Mouse (Mus musculus): ENCODE data around the gene Chdh. TPM values are rescaled to one million over a fixed set of nuclear protein-coding genes. Genes with fewer than 3 reads are reported as not detected.
A peak's percentile ranks its signal among the peaks of the same experiment; 100 is the strongest.

Chdh gene
- polyA plus RNA-seq (2012; rRNA removed) = 2.2 and 2.3 TPM in 2 replicates

DNA sequence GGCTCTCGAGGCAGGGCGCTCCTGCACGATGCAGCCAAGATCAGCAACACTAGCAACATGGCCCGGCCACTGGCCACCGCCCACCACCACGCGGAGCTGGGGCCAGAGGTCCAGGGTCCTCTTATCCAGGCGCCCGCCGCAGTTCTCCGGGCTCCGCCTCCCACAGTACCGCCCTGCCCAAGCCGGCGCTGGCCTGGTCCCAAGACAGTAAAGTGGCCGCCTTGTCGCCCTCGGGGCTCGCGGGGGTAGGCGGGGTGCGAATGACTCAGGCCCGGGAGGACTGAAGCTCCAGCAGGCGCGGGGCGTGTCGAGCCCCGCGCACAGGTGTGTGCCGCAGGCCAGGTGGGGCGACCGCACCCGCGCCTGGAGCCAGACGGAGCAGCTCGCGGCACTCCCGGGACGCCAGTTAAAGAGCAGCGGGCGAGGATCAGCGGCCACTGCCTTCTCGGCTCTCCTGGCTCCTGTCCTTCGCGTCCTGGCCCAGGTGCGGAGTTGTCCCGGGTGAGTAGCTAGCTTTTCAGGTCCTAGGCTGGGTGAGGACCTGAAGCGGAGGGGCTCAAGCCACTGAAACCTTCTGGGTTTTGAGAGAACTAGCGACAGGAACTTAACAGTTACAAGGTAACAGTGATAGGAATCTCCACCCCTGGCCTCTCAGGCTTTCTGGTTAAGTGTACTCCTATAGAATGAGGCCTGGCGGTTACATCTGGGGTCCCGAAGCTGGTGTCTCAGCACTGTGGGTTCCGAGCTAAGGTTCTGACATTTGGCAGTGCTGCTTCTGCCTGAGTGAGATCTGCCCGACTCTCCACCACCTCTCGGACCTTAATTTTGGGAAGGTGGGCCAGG, at the start of gene Chdh, which contains the start of gene Il17rb:
TSS of gene Chdh (plus strand) at position 291 of the 843 bp plus-strand sequence.
TSS of gene Il17rb (minus strand) at position 164 of the 843 bp plus-strand sequence.
- H3K4me1 ChIP-seq (ENCODE audit: control insufficient read depth, insufficient read depth, low read length) = no peaks in the 10 kb centered on the region; the same call in 1 of the 2 replicates
- peak within 1 kb of the TSS; percentile 17; the same call in 1 of the 2 replicates for H3K4me3 ChIP-seq (ENCODE audit: insufficient read depth, low read length)
- no peak for TF ChIP-seq CTCF (IDR thresholded peaks at IDR 0.05; ENCODE audit: extremely low read depth, insufficient read depth, low read length)
- H3K27ac ChIP-seq (ENCODE audit: insufficient read depth, low read length) = no peak within 1 kb of the TSS

DNA sequence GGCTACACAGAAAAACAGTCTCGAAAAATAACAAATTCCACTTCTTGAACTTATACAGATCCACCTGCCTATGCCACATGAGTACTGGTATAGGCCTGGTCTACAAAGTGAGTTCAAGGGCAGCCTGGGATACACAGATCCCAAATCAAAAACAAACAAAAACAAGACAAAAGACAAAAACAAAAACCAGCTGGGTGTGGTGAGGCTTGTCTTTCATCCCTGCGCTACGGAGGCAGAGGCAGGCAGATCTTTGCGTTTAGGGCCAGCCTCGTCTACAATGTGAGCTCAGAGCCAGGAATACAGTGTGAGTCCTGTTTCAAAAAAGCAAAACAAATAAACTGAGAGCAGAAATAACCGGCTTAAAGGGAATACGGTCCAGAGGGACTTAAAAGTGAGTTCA, 41.2 kb upstream of the Chdh start:
- TF ChIP-seq POLR2A (IDR thresholded peaks at IDR 0.05; ENCODE audit: extremely low read depth, insufficient read depth, low read length) (no peak), CTCF (IDR thresholded peaks at IDR 0.05; ENCODE audit: extremely low read depth, insufficient read depth, low read length) (no peak)
- H3K4me3 ChIP-seq (ENCODE audit: insufficient read depth, low read length) = peak overlapping the region; percentile 63
- peaks cover 8% of the 10 kb centered on the region; the same call in 1 of the 2 replicates for H3K4me1 ChIP-seq (ENCODE audit: control insufficient read depth, insufficient read depth, low read length)
- 0 out of 2 replicates have a peak overlapping the region, but pooled peaks have one; percentile 16 for H3K27ac ChIP-seq (ENCODE audit: insufficient read depth, low read length)

DNA sequence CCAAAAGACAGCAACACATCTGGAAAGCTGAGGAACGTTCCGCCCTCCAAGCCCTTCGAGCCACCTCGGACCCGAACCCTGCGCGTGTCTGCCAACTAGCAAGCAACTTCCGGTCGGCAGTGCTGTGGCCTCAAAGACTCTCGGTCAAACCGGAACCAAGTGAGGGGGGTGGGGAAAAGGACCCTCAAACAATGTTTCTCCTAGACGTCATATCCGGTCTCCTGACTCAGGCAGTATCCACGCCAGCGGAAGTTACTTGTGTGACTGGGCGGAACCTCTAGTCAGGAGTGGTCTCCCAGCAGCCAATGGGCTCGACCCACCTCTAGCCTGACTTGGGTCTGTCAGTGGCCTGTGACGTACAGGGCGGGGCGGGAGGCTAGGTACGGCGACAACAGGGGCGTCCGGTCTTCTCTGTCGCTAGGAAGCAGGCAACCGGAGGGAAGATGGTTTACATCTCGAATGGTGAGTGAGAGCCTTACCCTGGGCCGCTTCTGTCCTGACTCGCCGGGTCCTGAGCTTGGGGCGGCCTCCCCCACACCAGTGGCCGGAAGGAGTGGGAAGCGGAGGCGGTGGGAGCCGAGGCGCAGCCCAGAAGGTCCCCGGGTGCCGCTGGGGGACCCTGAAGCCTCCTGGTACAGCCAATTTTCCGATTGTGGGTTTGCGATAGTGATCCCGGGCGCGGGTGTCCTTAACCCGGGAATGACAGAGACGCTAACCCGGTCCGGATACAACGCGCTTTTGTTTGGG, 40.6 kb upstream of the Chdh start, which contains the start of gene Selenok:
TSS of gene Selenok (plus strand) at position 234 of the 747 bp plus-strand sequence.
- H3K4me3 ChIP-seq (ENCODE audit: insufficient read depth, low read length) = peak within 1 kb of the TSS; percentile 63
- TF ChIP-seq POLR2A (IDR thresholded peaks at IDR 0.05; ENCODE audit: extremely low read depth, insufficient read depth, low read length) = peak; percentile 89
- no peak for TF ChIP-seq CTCF (IDR thresholded peaks at IDR 0.05; ENCODE audit: extremely low read depth, insufficient read depth, low read length)
- peaks cover 8% of the 10 kb centered on the region; the same call in 1 of the 2 replicates for H3K4me1 ChIP-seq (ENCODE audit: control insufficient read depth, insufficient read depth, low read length)
- H3K27ac ChIP-seq (ENCODE audit: insufficient read depth, low read length) = peak within 1 kb of the TSS; percentile 88

DNA sequence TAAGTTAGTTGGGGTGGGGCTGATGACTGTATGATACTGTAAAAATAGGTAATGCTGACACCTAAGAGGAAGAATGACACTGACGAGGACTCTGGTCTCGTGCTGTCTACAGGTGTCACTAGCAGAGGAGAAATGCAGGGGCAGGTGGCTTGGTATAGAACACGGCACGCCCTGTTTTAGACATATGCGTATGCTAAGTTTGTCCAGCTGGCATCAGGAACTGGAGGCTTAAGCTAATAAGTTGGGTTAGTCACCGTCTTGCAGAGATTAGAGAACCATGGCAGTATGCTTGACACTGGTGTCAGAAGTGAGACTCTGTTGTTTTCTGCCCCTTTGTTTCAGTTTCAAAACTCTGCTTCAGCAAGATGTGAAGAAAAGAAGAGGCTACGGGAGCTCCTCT, 37.4 kb upstream of the Chdh start:
- H3K27ac ChIP-seq (ENCODE audit: insufficient read depth, low read length) = no peak overlapping the region
- peaks cover 8% of the 10 kb centered on the region; the same call in 1 of the 2 replicates for H3K4me1 ChIP-seq (ENCODE audit: control insufficient read depth, insufficient read depth, low read length)
- no peak overlapping the region for H3K4me3 ChIP-seq (ENCODE audit: insufficient read depth, low read length)
- TF ChIP-seq POLR2A (IDR thresholded peaks at IDR 0.05; ENCODE audit: extremely low read depth, insufficient read depth, low read length) = no peak
- TF ChIP-seq CTCF (IDR thresholded peaks at IDR 0.05; ENCODE audit: extremely low read depth, insufficient read depth, low read length) = no peak

DNA sequence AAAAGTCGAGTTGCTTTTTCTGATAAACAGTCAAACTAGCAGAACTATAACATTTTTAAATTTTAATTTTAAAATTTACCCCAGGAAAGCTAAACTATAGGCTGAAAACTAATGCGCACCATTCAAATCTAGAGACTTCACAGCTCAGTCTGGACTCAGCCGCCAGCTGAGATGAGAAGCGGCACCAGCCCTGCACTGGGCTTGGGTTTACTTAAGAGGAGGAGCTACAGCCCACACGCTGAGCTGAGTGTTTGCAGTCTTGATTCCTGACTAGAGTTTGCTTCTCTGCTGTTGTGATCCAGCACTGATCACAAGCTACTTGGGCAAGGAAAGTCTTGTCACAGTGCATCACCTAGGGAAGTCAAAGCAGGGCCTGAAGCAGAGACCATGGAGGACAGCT, 36.8 kb upstream of the Chdh start:
- H3K4me3 ChIP-seq (ENCODE audit: insufficient read depth, low read length) = no peak overlapping the region
- peaks cover 8% of the 10 kb centered on the region; the same call in 1 of the 2 replicates for H3K4me1 ChIP-seq (ENCODE audit: control insufficient read depth, insufficient read depth, low read length)
- no peak for TF ChIP-seq POLR2A (IDR thresholded peaks at IDR 0.05; ENCODE audit: extremely low read depth, insufficient read depth, low read length)
- no peak overlapping the region for H3K27ac ChIP-seq (ENCODE audit: insufficient read depth, low read length)

DNA sequence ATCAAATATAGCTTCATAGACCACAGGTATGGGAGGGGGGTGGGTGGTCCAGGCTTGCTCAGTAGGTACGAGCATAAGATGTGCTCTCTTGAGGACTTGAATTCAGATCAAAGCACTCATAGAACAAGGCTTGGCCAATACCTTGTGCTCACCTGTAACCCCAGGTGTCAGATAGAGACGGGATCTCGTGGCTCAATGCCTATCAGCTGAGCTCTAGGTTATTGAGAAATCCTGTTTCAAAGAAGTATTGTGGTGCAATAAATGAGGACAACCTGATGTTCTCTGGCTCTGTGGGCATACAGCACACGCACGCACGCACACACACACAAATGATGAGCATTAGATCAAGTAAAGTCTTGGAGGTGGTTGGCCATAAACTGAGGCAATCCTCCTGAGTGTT, 31.9 kb upstream of the Chdh start:
- Histone ChIP-seq H3K4me1 (ENCODE audit: control insufficient read depth, insufficient read depth, low read length) (peaks cover 2% of the 10 kb centered on the region; the same call in 1 of the 2 replicates), H3K27ac (ENCODE audit: insufficient read depth, low read length) (no peak overlapping the region), H3K4me3 (ENCODE audit: insufficient read depth, low read length) (no peak overlapping the region)
- TF ChIP-seq CTCF (IDR thresholded peaks at IDR 0.05; ENCODE audit: extremely low read depth, insufficient read depth, low read length) (no peak), POLR2A (IDR thresholded peaks at IDR 0.05; ENCODE audit: extremely low read depth, insufficient read depth, low read length) (no peak)

DNA sequence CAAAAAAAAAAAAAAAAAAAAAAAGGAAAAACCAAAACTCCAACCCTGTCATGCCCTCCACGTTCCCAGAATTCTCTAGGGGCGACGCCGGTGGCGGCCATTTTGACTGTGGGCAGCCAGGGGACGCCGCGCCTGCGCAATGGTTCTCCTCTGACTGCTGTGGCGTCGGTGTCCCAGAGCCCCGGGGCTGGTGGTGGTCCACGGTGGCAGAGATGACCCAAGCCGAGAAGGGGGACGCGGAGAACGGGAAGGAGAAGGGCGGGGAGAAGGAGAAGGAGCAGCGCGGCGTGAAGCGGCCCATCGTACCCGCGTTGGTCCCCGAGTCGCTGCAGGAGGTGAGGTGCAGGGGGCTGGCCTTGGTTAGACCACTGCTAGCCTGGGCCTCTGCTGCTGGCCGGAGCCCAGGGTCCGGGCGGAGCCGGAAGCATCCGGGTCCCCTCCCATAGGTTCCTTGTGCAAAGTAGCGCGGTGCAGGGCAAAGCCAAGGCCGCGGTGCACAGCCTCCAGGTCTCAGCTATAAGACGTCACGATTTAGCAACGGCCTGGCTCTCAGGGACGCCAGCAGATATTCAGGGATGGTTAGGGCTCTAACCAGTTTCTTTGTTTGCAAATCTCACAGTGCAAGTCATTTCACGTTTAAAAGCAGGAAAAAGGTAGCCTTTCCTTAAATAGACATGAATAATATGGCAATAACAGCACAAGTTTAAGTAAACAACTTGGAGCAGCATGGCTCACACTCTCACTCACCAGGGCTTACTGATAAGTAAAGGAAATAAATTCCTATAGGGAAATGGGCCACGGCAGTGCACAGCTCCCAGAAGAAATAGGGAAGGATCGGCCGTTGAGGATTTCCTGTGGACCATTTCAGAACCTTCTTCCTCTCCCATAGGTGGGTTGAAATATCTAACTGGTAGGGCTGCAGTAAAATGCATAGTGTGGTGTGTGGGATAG, 30.3 kb upstream of the Chdh start, which contains the start of gene Actr8:
TSS of gene Actr8 (plus strand) at position 84 of the 951 bp plus-strand sequence.
- peak; percentile 52 for TF ChIP-seq POLR2A (IDR thresholded peaks at IDR 0.05; ENCODE audit: extremely low read depth, insufficient read depth, low read length)
- TF ChIP-seq CTCF (IDR thresholded peaks at IDR 0.05; ENCODE audit: extremely low read depth, insufficient read depth, low read length) = no peak

DNA sequence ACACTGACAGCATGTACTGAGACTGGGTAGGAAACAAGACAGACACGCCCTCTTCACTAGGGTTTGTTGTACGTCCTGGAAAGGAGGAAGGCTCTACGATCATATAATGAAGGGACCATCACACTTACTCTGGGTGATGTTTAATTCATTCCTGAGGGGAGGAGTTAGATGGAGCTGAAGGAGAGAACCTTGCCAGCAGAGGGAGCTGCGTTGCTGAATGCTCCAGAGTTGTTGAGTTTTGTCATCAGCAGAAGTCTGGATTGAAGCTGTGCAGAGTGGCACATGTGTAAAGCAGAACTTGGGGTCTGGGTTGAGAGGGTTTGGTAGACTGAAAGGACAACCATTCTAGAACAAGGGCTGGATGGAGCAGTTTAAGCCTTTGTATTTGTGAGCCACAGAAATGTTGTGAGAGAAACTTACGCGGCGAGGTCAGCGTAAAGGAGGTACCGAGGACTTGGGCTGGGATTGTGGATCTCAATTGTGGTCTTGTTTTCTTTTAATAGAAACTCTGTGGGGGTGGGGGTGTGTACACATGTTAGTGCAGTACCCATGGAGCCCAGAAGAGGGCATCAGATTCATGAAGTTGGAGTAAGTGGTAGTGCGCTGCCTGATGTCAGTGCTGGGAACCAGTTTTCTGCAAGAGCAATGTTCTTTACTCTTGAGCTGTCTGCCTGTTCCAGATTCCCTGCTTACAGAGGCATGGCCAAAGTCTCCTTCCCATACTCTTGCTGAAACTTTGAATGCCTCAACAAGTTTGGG, 28.2 kb upstream of the Chdh start:
- Histone ChIP-seq H3K4me3 (ENCODE audit: insufficient read depth, low read length) (no peak overlapping the region), H3K4me1 (ENCODE audit: control insufficient read depth, insufficient read depth, low read length) (no peaks in the 10 kb centered on the region; the same call in 1 of the 2 replicates), H3K27ac (ENCODE audit: insufficient read depth, low read length) (no peak overlapping the region)
- TF ChIP-seq POLR2A (IDR thresholded peaks at IDR 0.05; ENCODE audit: extremely low read depth, insufficient read depth, low read length) (no peak), CTCF (IDR thresholded peaks at IDR 0.05; ENCODE audit: extremely low read depth, insufficient read depth, low read length) (peak; percentile 32; the same call in 1 of the 2 replicates)

More for the DNA sequence above, 30.3 kb upstream of the Chdh start, which contains the start of gene Actr8:
- Histone ChIP-seq H3K27ac (ENCODE audit: insufficient read depth, low read length) (peak within 1 kb of the TSS; percentile 96), H3K4me1 (ENCODE audit: control insufficient read depth, insufficient read depth, low read length) (no peaks in the 10 kb centered on the region), H3K4me3 (ENCODE audit: insufficient read depth, low read length) (peak within 1 kb of the TSS; percentile 79)
